Mouse (Mus musculus): ENCODE data around the gene Lactbl1.

The Lactbl1 gene

DNA sequence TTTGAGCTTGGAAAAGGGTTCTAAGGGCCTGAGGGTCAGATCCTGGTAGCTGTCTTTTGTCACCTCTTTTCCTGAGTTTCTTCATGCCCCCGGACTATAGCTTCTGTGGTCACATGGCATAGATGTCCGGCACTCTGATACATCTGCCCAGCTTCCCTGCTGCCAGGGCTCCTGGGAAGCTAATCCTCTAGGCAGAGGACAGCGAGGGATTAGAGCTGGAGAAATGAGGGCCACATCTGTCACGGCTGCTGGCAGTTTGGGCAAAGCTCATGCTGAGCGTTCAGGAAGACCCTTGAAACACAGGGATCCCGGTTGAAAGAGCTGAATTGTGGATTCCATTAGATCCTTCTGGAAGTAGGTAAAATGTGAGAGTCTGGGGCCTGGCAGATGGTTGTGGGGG lies at the start of gene Lactbl1:
TSS of gene Lactbl1 (plus strand) at position 234 of the 400 bp plus-strand sequence.
- no peak for DNase-seq (ENCODE audit: extremely low spot score)

DNA sequence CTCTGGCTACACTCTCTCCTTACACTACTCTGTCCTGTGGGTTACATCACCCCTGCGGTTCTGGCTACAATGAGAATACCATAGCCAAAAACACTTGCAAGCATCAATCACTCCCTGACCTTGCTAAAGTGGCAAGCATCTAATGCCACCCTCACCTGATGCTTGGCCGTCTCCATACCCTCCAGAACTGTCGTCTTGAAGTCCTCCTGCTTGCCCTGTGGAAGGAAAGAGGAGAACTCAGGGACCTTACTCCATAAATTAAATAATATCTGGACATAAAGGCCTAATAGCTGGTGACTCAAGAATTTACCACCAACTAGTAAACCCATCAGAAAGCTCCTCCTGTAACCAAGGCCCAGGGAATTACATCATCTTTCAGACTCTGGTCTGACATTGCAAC lies 40.5 kb upstream of the Lactbl1 start:
- DNase-seq (ENCODE audit: extremely low spot score): no peak

GRCm38 (mm10) chr4:136587221-136587827 lies 35.1 kb upstream of the Lactbl1 start:
- DNase-seq (ENCODE audit: extremely low spot score): no peak

DNA sequence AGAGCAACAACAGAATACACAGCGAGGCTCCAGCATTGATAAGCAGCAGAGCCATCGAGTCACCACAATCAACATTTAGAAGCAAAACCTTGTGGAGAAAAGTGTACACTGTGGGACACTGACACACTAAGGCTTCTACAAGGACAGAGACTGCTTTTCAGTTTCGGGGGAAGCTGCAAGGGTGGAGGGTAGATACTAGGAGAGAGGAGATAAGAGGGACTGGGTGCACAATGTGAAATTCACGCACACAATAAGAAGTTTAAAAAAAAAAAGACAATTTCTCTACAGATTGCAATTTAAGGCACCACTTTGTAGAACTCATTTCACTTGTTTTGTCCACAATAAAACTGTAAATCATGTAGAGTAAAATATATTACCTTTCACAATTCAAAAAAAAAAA lies 34.4 kb upstream of the Lactbl1 start:
- DNase-seq (ENCODE audit: extremely low spot score): no peak

DNA sequence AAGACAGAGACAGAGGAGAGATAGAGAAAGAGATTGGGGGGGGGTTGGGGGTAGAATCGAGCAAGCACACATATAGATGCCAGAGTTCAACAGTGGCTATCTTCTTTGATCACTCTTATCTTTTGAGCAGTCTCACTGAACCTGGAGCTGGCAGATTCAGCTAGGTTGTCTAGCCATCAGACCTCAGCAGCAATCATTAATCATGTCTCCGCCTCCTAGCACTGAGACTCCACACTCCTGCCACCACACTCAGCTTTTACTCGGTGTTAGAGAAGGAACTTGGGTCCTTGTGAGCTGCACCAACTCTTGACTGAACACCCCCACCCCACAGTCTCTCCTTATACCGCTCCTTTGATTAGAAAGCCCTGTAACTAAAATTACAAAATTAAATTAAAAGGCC lies 30.3 kb upstream of the Lactbl1 start:
- no peak for DNase-seq (ENCODE audit: extremely low spot score)

DNA sequence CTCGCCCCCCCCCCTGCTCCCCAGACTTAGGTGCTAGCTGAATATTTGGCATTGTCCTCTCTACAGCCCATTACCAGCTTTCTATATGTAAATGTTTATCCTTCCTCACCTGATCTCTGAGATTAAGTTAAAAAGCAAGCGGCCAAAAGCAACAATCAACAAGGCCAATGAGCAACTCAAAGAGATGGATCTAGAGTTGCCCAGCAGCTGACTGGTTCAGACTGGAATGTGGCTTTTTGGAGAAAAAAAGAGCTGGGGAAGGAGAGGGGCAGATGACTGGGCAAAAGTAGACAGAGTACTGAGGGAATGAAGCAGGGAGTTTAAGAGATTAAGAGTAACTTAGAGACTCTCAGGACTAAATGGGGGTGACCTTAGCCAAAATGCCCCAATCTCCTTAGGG lies 28.4 kb upstream of the Lactbl1 start:
- no peak for DNase-seq (ENCODE audit: extremely low spot score)

GRCm38 (mm10) chr4:136595221-136595620 lies 27.2 kb upstream of the Lactbl1 start:
- no peak for DNase-seq (ENCODE audit: extremely low spot score)

DNA sequence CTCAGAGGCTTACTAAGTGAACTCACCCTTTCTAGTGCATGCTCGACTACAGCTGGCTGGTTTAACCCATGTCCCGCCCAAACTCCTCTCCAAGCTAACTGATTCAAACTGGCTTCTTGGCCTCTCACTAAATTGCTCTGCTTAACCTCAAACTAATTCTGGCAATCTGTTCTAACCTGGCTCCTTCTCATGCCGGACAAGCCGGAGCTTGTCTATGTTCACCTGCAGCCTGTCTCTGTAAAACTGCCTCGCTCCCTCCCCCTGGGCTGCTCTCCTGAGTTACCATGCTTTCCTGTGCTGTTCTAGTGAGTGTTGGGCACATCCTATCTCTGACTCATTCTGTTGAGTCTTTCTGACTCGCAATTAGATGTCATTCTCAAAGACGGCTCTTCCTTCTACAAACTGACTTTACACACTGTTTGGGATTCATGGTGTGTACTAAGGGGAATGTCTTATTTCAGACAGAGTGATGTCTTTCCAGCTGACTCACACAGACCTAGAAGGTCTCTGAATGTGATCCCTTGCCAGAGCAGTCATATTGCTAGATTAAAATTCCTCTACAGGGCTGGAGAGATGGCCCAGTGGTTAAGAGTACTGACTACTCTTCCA lies 24.0 kb upstream of the Lactbl1 start:
- no peak for DNase-seq (ENCODE audit: extremely low spot score)

DNA sequence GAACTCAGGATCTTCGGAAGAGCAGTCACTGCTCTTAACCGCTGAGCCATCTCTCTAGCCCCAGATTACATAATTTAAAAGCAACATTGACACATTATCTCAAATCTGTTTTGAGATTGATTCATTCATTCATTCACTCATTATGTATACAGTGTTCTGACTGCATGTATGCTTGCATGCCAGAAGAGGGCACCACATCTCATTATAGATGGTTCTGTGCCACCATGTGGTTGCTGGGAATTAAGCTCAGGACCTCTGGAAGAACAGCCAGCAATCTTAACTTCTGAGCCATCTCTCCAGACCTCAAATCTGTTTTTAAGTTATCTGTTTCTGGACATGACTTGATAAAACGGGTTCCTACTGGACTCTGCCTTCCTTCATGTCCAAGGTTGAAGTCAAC lies 22.6 kb upstream of the Lactbl1 start:
- no peak for DNase-seq (ENCODE audit: extremely low spot score)

GRCm38 (mm10) chr4:136600536-136600935 lies 21.9 kb upstream of the Lactbl1 start:
- DNase-seq (ENCODE audit: extremely low spot score): no peak

- DNase-seq (ENCODE audit: extremely low spot score): peak; percentile 41
Observed at GRCm38 (mm10) chr4:136601476-136601875, 20.9 kb upstream of the Lactbl1 start.

DNA sequence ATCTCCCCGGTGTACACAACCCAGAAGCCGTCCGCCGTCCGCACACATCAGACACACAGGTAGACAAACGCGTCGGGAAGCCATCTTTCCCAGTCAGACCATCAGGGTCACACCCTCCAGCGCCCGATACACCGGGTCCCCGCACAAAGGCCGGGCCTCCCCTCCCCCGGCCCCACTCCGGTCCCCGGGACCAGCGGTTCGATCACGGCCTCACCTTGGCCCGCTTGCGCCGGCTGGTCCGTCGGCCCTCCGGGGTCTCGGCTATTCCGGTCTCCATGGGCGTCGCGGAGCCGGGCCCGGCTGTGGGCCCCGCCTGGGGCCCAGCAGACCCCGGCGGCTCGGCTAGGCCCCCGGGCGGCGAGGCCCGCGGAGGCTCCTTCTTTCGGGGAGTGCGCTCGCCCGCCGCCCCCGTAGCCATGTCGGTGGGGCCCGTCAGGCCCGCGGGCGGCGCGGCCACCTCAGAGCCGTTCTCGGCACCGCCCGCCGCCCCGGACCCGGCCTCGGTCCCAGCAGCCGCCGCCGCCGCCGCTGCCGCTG lies 20.3 kb upstream of the Lactbl1 start:
- peak; percentile 70 for DNase-seq (ENCODE audit: extremely low spot score)

DNA sequence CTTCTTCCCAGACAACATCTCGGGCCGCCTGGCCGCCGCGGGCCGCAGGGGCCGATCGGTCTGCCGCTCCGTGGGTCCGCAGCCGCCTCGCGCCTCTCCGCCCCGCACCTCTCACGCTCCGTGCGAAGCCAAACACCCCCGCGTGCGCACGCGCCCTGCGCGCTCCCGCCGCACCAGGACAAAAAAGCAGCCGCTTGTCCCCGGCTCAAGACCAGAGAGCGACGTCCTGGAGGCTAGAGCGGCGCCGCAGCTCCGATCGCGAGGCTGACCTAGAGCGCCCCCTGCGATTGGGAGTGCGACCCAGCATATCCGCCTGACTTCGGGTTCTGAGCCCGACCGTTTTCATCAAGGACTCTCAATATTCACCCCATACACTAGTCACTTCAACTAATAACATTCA lies 19.9 kb upstream of the Lactbl1 start, which contains the start of gene Kdm1a:
TSS of gene Kdm1a (minus strand) at position 156 of the 400 bp plus-strand sequence.
- peak; percentile 97 for DNase-seq (ENCODE audit: extremely low spot score)

- DNase-seq (ENCODE audit: extremely low spot score): no peak
Observed at GRCm38 (mm10) chr4:136605756-136606485, 16.5 kb upstream of the Lactbl1 start.

GRCm38 (mm10) chr4:136610387-136610856 lies 12.0 kb upstream of the Lactbl1 start, which contains the start of gene Tex46:
Gene Tex46, plus strand, starts transcription at chr4:136610437.
- no peak for DNase-seq (ENCODE audit: extremely low spot score)

GRCm38 (mm10) chr4:136613657-136614056 lies 8.8 kb upstream of the Lactbl1 start:
- no peak for DNase-seq (ENCODE audit: extremely low spot score)

DNA sequence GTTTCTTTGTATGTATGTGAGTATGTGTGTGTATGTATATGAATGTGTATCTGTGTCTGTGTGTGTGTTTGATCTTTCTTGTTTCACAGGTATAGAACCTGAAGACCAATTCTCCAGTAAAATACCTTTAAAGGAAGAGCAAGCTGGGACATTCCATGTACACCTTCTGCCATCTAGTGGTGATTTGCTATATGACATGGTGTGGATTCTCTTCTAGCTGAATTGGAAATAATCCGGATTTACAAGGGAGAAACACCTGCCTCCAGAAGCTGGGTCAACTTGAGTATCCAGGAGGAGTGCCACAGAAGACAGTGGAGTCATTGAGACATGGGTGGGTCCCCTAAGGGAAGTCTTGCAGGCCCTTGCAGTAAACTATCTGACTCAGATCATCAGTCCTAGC lies 1.1 kb upstream of the Lactbl1 start:
- peak; percentile 63 for DNase-seq (ENCODE audit: extremely low spot score)

GRCm38 (mm10) chr4:136621956-136622355 lies 465 bp upstream of the Lactbl1 start:
- DNase-seq (ENCODE audit: extremely low spot score): no peak

GRCm38 (mm10) chr4:136626590-136626989 lies 4.2 kb downstream of the Lactbl1 start:
- DNase-seq (ENCODE audit: extremely low spot score): no peak

DNA sequence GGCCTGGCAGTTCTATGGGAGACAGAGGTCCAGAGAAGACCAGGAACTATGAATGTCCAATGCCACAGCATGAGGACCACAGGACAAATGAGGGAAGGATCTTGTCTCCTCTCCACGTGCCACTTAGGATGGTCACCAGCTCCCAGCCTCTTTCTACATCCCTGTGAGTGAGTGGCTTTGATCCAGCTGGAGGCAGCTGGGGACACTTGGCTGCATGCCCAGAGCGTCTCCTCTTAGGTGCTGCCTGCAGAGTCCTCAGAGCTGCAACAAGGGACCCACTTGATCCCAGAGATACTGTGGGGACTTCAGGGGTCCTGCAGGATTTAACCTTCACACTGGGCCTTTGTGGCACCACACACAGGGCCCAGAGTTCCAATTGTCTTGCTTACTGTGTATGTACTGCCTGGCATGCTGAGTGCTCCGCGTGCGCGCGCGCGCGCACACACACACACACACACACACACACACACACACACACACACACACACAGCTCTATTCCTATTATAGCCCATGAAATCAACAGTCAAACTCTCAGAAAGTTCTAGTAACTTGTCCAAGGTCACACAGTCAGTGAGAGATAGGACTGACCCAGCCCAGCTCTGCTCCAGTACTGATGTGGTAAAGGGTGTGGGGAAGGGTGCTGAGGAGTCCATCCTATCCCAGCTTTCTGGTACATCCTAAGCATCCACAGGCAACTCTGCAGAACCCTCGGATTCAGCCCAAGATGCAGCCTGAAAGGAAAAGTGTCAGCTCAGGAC lies 9.0 kb downstream of the Lactbl1 start:
- DNase-seq (ENCODE audit: extremely low spot score): no peak

GRCm38 (mm10) chr4:136635995-136636394 lies 13.6 kb downstream of the Lactbl1 start:
- no peak for DNase-seq (ENCODE audit: extremely low spot score)

- no peak for DNase-seq (ENCODE audit: extremely low spot score)
Observed at GRCm38 (mm10) chr4:136636511-136636910, 14.1 kb downstream of the Lactbl1 start.

Measured in embryo, embryonic 9.5 days (tissue).